Mouse (Mus musculus) ovary, postnatal 36 days (tissue): Measurements from ENCODE around the gene Sorcs3.

Source experiments
- DNase-seq: peaks from one replicate; pipeline ENCODE4 v3.0.0; 2022; ENCODE audit warnings: low spot score, mixed read lengths

Gene Sorcs3

DNA sequence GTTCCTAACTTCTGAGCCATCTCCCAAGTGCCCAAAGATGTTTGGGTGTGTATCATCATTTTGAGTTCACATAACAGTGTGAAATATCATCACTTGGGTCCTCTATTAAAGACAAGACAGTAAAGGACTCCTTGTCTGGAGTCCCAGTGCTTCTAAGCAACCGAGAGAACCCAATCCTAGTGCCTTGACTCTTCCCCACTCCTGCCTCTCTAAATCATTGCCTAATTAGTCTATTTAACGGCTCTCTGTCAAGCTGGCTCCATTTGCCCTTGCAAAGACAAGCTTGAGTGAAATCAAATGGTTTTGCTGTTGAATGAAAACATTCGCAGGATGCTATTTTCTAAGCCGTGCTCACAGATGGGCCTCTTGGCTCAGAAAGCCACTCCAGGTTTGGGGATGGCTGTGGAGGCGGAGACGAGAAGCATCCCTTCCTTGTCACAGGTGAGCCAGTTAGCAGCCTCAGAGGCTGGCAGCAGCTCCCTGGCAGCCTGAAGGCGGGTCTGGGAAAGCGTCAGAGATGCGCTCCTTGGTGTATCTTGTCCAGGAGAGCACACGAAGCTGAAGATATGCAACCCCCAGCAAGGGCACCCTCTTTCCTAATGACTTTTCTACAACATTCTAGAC lies 79.9 kb downstream of the Sorcs3 start:
- DNase-seq: no peak

GRCm38 (mm10) chr19:48294251-48294650 lies 88.4 kb downstream of the Sorcs3 start:
- no peak for DNase-seq

GRCm38 (mm10) chr19:48298384-48298783 lies 92.6 kb downstream of the Sorcs3 start:
- no peak for DNase-seq

DNA sequence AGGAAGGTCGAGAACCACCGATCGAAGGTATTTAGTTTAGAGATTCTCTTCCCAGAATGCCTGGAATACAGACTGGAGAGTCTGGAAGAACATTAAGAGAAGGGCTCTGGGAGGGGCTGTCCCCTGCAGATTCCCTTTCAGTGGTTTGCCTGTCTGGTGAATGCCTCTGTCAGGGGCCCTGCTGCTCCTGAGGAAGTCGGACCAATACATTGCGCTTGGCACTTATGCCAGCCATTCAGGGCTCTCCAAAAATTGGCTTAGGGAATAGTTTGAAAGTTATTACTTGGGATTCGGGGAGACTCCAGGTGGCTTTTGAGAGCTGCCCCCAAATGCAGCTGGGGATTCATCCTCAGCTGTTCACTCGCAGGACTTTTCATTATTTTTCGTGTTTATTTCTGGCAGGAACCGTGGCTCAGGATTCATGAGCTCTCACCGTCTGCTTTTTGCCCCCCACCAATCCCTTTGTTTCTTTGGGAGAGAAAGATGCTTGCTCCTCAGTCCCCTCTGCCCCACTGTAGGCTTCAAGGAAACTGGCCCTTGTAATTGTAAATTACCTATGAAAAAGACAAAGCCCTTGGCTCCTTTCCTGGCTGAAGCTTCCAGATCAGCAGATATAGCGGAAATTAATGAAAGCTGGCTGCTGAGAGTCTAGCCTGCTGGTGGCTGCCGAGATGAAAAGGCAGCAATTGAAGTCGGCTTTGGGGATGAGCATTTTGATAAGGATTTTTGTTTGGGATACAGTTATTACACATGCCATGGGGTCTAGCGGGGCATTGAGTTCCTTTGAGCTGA lies 94.8 kb downstream of the Sorcs3 start:
- no peak for DNase-seq

- DNase-seq: no peak
These were observed 95.5 kb downstream of the Sorcs3 start for GRCm38 (mm10) chr19:48301300-48301699.

DNA sequence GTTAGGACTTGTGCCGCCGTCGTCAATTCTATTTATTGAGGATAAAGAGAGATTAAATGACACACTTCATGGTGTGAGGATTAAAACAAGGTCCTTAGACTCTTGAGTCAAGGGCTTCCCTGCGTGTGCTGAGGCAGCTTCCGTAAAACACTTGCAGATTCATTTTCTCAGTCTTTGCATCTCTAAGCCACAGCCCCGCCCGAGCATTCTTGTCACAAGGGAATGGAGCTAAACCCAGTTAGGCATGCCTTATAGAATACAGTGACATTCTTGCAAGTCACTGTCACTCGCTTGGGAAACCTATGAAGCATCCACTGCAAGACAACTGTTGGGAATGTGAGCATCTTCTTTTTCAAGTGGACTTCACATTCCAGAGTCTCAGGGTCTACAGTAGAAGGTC lies 102.5 kb downstream of the Sorcs3 start:
- DNase-seq: no peak

- no peak for DNase-seq
These were observed 103.9 kb downstream of the Sorcs3 start for GRCm38 (mm10) chr19:48309531-48310337.

DNA sequence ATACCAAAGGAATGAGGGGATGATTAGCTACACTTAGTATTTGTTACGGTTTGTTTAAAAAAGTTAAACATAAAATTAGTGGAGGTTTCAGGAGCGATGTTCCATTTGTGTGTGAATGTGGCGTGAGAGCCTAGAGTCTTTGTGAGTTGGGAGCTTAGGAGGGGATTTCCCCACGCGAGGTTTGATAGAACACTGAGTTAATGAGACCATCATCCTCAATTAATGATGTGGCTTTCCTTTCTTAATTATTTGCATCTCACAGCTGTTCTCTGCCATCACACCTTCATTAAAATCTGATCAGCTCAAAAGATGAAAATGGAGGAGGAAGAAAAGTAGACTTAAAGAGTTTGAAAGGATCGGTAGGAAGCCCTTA lies 104.5 kb downstream of the Sorcs3 start:
- DNase-seq: no peak

DNA sequence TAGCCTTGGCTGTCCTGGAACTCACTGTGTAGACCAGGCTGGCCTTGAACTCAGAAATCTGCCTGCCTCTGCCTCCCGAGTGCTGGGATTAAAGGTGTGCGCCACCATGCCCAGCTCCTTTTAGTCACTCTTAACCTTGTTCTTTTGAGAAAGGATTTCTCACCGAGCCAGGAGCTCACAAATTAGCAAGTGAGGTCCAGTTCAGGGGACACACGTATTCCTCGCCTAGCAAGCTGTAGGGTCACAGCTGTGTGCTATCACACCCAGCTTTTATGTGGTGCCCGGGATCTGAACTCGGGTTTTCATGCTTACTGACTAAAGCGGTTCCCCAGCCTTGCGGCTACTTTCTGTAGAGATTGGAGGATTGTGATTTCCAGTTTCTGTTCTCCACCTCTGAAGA lies 108.0 kb downstream of the Sorcs3 start:
- DNase-seq: no peak

GRCm38 (mm10) chr19:48327115-48327514 lies 121.3 kb downstream of the Sorcs3 start:
- no peak for DNase-seq

- no peak for DNase-seq
These were observed 122.3 kb downstream of the Sorcs3 start for GRCm38 (mm10) chr19:48328171-48328570.

DNA sequence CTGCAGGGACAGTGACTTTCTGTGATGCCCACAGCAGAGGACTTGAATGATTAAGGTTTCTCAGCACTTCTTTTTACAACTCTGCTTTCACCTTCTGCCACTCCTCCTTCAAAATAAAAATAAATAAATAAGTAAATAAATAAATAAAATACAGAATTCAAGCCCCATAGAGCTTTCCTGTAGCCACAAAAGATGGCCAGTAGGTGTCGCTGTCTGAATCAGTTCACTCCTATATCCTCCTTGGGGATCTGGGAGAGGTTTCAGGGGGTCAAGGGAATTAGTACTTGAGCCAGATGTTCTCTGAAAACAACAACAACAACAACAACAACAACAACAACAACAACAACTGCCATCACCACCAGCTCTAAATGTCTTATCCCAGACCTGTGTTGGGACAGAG lies 125.8 kb downstream of the Sorcs3 start:
- DNase-seq: no peak

- no peak for DNase-seq
These were observed 127.3 kb downstream of the Sorcs3 start for GRCm38 (mm10) chr19:48333085-48333484.

DNA sequence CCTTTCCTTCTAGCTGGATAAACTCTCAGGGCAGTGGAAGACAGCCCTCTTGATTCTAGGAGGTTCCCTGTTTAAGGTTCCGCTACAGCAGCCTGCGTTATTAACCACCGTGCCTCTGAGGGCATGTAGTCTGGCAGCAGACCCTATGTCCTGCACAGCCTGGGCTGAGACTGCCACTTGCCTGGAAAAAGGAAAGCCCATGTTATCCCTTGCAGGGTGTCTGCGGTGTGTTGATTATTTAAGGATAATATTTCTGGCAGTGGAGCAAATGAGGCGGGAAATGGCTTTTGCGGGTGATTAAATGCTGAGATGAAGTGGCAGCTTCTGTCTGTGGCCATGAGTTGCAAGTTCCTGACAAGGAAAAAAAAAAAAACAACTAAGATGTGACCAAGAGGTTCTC lies 131.6 kb downstream of the Sorcs3 start:
- no peak for DNase-seq

DNA sequence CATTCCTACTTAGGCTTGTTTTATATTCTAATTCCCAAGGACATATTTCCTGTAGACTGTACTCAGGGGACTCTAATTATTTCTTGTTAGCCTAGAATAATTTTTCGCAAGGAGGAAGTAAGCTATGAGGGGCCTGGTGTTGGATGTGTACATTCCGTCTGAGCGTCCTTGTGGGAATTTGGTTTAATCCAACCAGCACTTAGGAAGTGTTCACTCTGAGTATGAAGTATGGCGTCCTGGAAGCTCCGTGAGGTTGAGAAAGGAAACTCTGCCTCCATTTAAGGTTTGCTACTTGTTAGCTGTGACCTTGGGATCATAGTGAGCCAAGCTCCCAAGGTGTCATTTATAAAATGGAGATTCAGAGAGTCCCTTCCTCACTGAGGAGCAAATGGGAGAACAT lies 132.3 kb downstream of the Sorcs3 start:
- no peak for DNase-seq

DNA sequence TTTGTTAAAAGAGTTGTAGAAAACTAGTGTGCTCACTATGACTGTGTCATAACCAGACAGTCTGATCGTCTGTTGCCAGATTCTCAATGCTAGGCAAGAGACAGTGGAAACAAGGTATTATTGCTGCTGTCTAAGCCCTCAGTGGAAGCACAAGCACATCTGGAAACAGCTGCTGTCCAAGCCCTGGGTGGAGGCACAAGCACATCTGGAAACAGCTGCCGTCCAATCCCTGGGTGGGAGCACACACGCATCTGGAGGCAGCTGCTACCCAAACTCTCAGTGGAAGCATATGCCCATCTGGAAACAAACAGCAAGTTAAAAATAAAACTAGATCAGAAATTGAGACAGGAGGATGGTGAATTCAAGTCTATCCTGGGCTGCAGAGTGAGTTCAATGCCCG lies 136.9 kb downstream of the Sorcs3 start:
- no peak for DNase-seq

DNA sequence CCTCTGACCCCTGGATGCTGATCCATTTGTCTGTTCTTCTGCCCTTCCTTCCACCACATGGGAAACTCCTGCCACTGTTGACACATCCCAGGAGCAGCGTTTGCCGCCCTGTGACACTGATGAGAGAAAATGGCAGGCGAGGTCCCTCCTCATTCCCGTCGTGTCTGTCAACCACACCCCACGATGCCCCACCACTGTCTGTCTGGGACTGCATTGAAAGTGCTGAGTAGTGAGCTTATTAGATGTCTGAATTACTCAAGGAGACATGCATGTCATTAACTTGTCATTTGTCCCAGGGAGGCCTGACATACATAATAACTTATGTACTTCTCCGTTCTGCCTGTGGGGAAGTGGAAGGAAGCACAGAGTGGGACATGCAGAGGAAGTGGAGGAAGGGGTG lies 137.6 kb downstream of the Sorcs3 start:
- no peak for DNase-seq

DNA sequence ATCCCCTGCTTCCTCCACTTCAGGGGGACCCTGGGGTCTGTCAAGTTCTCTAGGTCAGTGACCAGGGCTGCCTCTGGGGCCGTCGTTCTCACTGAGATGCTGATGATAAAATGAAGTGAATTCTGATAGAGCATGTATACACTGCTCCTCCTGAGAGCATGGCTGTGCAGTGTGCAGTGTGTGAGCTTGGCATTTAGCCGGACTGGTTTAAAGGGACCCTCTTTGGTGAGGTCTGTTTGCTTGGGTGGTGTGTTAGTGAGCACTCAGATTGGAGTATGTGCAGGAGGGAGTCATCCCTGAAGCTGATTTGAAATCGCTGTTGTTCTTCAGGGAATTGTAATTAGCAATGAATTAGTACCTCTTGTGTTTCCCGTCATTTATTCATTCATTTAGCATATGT lies 141.3 kb downstream of the Sorcs3 start:
- no peak for DNase-seq

DNA sequence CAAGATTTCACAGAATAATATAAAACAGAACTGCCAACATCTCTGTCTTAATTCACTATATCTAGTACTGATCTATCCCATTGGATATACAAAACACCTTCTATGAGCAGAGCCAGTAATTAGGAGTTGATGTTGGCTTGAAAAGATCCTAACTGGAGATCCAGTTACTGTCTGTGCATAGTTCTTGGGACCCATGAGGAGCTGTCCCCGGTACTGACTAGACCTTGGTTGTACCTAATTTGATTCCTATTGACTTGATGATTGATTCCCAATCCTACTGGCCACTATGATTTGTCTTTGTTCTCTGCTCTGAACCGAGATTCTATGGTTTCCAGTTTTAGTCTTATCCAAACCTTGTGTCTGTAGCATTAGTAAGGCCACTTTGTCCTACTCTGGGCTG lies 151.0 kb downstream of the Sorcs3 start:
- no peak for DNase-seq

DNA sequence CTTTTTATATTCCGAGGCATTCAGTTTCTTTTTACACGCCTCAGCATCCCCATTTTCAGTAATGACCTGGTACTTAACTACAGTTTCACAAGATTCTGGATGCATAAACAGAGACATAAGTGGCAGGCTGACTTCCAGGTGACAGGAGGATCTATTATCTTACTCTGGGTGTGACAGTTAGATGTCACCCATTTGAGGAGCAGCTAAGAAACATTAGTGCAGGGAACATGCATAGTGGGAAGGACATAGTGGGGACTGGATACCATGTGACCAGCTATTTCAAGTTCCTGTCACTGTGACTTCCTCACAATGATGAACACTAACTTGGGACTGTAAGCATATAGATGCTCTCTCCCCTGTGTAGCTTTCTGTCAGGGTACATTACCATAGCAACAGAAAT lies 156.3 kb downstream of the Sorcs3 start:
- DNase-seq: no peak

DNA sequence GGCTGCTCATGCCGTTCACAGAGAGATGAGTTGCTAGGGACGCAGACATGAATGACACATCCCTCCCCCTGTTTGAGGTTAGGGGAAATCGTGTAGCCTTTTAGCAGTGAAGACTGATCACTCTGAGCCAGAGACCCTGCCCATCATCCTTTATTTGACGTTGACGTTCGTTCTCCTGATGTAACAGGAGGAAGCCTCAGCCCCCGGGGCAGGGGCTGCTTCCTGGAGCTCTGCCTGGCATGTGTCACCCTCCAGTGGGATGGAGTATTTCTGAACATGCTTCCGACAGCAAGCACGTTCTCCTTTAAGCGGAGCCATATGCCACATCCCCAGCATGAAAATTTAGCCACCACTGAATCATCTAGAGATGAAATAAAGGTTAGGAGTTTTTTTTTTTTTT lies 162.2 kb downstream of the Sorcs3 start:
- no peak for DNase-seq

GRCm38 (mm10) chr19:48371787-48372186 lies 166.0 kb downstream of the Sorcs3 start:
- DNase-seq: no peak

GRCm38 (mm10) chr19:48378006-48378540 lies 172.2 kb downstream of the Sorcs3 start:
- no peak for DNase-seq
